Mouse (Mus musculus) cerebellum, adult 9-10 months (tissue): ENCODE results near the gene Zfhx3.

ENCODE experiments used
- DNase-seq: peaks from one replicate; pipeline ENCODE4 v3.0.0; 2022

Zfhx3 gene

GRCm38 (mm10) chr8:108022404-108022803 lies 80.0 kb downstream of the Zfhx3 start:
- no peak for DNase-seq

GRCm38 (mm10) chr8:108024331-108024730 lies 81.9 kb downstream of the Zfhx3 start:
- DNase-seq: no peak

DNA sequence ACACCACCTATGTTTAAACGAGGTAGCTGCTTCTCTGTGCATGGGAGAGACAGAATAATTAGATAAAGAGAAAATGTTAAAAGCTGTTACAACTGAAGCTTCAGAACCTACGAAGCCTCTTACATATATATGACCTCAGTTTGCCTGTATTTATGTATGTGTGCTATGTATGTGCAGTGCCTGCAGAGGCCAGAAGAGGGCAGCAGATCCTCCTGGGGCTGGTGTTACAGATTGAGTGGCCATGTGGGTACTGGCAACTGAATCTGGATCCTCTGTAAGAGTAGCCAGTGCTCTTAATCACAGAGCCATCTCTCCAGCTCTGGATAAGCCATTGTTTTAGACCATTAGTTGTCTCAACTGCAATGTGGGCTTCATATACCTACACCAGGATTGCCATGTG lies 82.8 kb downstream of the Zfhx3 start:
- no peak for DNase-seq

GRCm38 (mm10) chr8:108026557-108027440 lies 84.4 kb downstream of the Zfhx3 start:
- no peak for DNase-seq

DNA sequence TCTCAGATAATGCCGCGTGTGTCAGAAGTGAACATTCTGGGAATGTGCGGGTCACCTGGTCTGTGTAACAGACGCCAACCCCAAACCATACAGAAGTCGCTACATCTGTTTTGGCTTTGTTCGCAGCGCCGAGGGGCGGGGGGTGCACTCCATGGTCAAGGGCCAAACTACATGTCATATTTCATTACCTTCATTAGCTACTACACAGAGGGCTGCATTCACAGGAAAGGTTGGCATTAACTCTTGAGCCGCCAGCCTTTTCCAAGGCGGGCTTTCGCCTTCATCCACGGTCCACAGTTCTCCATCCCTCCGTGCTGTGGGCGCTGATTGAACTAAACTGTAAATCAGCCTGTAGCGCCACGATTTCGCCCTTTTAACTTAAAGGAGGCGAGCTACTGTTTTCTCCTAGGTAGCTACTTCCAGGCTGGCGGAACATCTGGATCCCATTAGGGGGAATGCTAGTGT lies 85.1 kb downstream of the Zfhx3 start:
- no peak for DNase-seq

DNA sequence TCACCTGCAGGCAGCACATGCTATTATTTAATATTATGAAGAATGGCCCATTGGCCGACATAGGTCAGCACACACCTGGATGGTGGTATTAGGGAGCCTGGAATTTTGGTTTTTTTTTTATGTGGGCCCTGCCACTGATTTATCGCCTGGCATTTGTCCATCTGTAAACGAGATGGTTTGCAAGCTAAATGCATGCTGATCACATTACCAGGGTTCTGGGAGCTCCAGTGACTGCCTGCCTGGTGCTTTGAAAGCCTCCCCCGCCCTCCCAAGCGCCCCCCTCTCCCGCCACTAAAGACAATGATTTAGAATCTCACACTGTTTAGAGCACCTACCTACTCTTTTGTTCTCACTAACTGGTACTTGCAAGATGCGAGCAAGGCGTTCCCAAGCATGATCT lies 86.0 kb downstream of the Zfhx3 start:
- no peak for DNase-seq

GRCm38 (mm10) chr8:108031159-108031558 lies 88.7 kb downstream of the Zfhx3 start:
- DNase-seq: no peak

- DNase-seq: no peak
These were observed 91.6 kb downstream of the Zfhx3 start for GRCm38 (mm10) chr8:108034070-108034469.

DNA sequence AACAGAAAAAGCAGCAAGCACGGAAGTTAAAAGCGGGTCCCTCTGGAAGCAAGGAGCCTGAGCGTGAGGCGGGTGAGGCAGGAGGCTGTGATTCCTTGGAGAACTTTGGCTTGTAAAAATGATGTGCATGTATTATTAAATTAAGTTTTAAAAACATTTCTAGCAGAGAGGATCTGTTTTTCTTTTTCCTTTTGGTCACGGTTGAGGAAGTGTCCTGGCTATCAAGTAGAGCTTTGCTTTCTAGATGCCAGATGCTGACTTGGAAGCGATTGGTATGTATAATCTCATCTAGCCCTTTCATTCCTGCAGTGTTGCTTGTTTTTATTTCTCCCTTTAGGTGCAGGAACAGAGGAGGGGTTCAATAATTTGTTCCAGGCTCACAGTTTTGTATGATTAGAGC lies 92.3 kb downstream of the Zfhx3 start:
- no peak for DNase-seq

- no peak for DNase-seq
These were observed 101.2 kb downstream of the Zfhx3 start for GRCm38 (mm10) chr8:108043618-108044017.

DNA sequence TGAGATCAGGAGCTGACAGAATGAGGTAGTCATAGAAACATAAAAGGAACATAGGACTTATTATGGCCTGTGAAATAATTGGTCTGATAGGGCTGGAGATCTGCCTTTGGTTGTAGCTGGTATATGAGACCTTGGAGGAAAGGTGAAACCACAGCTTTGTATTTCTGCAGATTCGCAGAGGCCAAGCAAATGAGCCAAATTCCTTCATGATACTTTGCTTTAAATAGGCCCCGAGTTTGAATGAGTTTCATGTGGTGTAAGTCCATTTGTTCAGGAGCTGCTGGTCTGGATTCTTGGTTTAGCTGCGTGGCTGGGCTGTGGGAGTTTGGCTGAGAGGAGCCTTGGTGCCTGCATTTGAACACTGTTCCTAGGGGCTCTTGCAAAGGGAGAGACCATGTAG lies 101.7 kb downstream of the Zfhx3 start:
- no peak for DNase-seq

DNA sequence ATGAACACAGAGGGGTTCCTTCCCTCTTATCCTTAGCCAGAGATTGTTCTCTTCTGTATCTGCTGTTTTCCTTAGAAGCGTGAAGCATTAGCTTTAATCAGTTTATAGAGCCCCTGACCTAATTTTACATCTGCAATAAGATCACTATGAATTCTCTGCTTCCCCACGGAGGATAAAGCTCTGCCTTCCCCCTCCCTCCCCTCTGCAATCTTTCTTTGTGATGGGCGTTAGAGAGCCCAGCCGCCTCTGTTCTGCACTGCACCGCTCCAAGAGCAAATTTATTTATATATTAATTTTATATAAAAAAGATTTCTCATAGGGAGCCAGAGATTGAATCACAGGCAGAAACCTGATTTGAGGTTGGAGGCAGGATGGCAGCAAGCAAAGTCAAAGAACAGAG lies 113.8 kb downstream of the Zfhx3 start:
- DNase-seq: no peak

DNA sequence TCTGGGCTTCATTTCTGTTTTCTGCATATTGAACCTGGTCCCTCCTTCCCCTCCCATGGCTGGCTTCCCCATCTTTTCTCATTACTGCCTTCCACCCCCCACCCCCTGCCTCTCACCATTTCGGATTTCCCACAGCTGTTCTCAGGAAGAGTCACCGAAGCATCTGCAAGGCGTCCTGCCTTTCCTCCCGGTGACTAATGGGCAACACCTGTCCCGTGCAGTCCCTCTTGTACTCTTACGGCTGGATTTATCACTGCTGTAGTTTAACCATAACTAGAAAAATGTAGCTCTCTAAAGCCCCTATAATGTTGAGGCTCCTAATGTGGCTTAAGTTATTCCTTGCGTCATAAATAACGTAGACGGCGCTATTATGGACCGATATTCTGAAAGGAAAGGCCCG lies 119.5 kb downstream of the Zfhx3 start:
- no peak for DNase-seq

DNA sequence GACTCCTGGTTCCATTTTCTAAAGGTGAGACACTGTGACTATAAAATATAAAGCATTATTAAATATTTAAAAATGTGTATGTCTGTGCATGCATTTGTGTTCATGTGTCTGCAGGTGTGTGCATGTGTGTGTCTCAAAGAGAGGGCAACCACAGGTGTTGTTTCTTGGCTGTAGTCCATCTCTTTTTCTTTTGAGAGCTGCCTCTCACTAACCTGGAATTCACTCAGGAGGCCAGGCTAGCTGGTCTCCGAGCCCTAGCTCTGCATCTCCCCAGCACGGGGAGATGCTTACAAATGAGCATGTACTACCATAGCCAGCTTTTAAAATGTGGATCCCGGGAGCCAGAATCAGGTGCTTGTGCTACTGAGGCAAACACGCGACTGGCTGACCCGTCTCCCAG lies 124.7 kb downstream of the Zfhx3 start:
- no peak for DNase-seq

DNA sequence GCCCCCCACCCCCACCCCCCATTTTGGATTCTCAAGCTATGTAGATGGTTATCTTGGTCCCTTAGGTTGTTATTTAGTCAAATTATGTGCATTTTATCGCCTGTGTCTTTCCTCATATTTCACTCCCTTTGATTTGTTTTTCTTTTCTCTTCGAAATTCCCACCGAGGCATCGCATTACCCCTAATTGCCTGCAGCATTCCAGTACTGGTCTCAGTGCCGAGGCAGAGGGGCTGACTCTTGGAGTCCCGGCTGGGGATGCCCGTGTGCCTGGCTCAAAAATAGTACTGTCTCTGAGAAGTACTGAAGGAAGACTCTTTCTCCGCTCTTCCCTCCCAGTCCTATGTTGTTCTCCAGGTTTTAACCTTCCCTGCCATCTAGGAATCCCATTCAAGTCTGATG lies 125.8 kb downstream of the Zfhx3 start:
- DNase-seq: no peak

GRCm38 (mm10) chr8:108070438-108070837 lies 128.0 kb downstream of the Zfhx3 start:
- no peak for DNase-seq

DNA sequence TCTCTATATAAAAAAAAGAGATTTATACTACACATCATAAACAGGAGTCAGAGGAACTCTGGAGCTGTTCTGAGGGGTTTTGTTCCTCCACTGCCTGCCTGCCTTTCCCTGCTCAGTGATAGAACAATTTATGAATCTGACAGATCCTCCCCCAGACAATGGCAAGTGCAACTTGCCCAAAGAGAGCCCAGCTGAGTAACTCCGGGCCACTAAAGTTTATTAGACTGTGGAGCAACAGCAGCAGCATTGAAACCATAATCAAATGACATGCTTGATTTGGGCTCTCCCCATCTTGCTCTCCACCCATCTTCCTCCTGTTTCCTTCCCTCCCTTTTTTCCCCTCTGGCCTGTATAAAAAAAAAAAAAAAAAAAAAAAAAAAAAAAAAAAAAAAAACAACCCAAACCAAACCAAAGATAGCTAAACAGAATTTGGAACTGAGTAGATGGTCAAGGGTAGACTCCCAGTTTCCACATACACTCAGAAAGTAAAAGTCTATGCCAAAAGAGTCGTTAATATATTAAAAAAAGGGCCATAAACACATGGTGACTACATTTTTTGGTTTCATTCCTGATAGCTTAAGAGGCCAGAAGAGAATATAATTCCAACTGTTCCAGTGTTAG lies 129.8 kb downstream of the Zfhx3 start:
- no peak for DNase-seq

DNA sequence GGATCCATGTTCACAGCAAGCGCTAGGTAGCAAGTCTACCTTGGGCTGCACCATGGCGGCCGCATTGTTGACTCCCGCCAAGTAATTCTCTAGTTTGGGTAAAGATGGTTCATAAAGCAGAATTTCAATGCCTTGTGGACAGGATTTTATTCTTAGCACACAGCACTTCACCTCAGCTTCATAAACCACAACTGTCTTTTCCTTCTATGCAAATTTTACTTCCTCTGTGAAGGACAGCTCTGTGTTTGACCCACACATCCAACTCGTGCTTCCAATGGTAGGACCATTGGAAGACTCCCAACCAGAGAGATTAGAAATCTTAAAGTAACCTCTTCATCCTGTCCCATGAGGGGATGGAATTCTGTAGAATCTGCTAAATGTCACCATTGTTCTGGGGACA lies 130.4 kb downstream of the Zfhx3 start:
- no peak for DNase-seq

GRCm38 (mm10) chr8:108075176-108075575 lies 132.7 kb downstream of the Zfhx3 start:
- DNase-seq: no peak

DNA sequence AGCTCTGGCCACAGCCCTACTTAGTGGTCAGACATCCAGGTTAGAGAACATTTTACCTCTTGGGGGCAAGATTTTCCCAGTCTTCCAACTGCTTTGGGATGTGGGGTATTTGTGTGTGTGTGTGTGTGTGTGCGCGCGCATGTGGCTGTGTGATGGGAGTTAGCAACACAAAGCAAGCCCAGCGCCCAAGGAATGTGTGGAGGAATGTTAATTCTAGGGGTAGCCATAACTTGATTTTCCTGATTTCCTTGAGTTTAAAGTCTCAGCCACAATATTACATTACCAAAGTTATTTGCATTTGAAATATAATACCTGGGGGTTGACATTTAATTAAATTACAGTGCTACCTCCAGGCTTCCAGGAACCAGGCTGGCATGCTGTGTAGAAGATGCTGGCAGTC lies 136.3 kb downstream of the Zfhx3 start:
- no peak for DNase-seq

DNA sequence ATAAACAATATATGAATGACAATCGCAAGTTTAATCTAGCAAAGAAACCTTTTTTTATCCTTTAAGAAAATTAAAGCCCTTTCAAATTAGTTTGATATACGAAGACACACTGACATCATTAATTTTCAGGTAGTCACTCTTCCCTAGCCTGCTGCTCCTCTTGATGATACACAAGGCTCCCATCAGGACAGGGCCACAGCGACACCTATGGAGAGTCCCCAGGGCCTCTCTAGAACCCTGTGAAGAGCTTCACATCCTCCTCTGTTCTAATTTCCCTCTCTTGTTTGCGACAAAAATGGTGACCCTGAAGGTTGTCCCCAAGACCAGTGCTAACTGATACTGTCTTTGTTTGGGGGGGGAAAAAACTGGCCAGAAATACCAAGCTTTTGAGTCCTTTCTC lies 144.5 kb downstream of the Zfhx3 start:
- no peak for DNase-seq

GRCm38 (mm10) chr8:108089632-108090031 lies 147.2 kb downstream of the Zfhx3 start:
- no peak for DNase-seq

GRCm38 (mm10) chr8:108098598-108098997 lies 156.2 kb downstream of the Zfhx3 start:
- DNase-seq: no peak

- DNase-seq: peak; percentile 5
These were observed 158.7 kb downstream of the Zfhx3 start for GRCm38 (mm10) chr8:108101131-108101530.
